19 mouse cellular contexts compared by ENCODE assay signal in the genomic region with DNA sequence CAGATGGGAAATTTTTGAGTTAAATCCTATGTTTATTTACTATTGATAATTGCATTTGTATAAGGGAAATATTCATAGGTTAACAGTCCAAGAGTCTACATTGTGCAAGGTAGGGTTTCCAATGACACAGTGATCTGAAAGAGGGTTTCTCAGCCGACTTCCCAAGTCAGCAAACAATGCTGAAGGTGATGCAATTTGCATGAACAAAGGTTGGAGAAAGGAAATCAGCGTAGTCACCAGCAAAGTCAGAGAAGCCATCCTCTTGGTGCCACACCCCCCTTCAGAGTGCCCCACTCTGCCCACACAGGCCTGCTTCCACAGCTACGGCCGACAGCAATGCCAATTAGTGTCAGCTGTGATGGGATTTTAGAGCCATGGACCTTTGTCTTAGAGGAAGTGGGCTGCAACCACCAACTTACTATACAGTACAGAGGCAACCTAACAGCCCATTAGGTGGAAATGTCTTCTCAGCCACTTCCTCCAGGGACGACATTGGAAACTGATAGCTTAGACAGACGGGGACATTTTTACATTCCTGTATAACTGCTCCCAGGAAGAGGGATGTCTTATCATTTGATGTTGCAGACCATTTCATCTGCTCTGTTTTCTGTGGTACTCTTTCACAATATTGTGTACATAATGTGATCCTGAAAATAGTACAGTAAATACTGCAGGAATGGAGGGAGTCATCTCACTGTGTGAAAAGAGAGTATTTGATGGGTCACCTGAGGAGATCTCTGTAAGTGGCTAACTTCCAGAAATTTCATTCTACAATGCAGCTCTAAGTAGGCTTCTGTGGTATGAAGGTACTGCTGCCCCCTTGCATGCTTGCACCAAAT.
DNase-seq lines count a peak whose midpoint lies in the region; ATAC-seq and TF ChIP-seq lines count a peak whose summit lies in the region.
"Had no signal": no experiment of that assay in that cellular context is flagged by ENCODE, and none has a peak within 500 bp of the region (broad histone marks: within the 10 kb centered on the region; RNA-seq: fewer than 3 reads in every experiment).

No protein-coding gene starts in this region.

- no peak overlapping the region for H3K4me2 ChIP-seq in liver, embryonic 12.5 days
- H3K4me2 ChIP-seq in liver, embryonic 15.5 days = peak overlapping the region; percentile 41
- H3K4me2 ChIP-seq in stomach, postnatal 0 days (replicated peaks; ENCODE audit: low read depth) = no peak overlapping the region
- H3K4me2 ChIP-seq in forebrain, embryonic 15.5 days (replicated peaks) = no peak overlapping the region
- H3K4me2 ChIP-seq: kidney, embryonic 15.5 days; limb, embryonic 13.5 days; midbrain, embryonic 12.5 days; neural tube, embryonic 12.5 days had no signal

- H3K79me2 ChIP-seq in liver, adult 2 months (ENCODE audit: control insufficient read depth, insufficient read depth, low read length) = no peaks in the 10 kb centered on the region

- no peaks in the 10 kb centered on the region for H3K9me3 ChIP-seq in liver, embryonic 12.5 days (replicated peaks)
- H3K9me3 ChIP-seq in liver, embryonic 15.5 days (replicated peaks) = no peaks in the 10 kb centered on the region
- no peaks in the 10 kb centered on the region for H3K9me3 ChIP-seq in stomach, postnatal 0 days (ENCODE audit: control insufficient read depth, low read length)
- H3K9me3 ChIP-seq in forebrain, embryonic 15.5 days = no peaks in the 10 kb centered on the region
- H3K9me3 ChIP-seq in hindbrain, embryonic 10.5 days = no peaks in the 10 kb centered on the region
- H3K9me3 ChIP-seq: embryonic facial prominence, embryonic 10.5 days; kidney, embryonic 15.5 days; limb, embryonic 13.5 days; midbrain, embryonic 12.5 days; neural tube, embryonic 12.5 days had no signal

- H3K9ac ChIP-seq in liver, adult 2 months (ENCODE audit: low read depth, low read length) = no peak overlapping the region
- no peak overlapping the region for H3K9ac ChIP-seq in liver, embryonic 12.5 days
- no peak overlapping the region for H3K9ac ChIP-seq in liver, embryonic 15.5 days
- H3K9ac ChIP-seq in stomach, postnatal 0 days (ENCODE audit: low read length) = no peak overlapping the region
- no peak overlapping the region for H3K9ac ChIP-seq in forebrain, embryonic 15.5 days (replicated peaks)
- H3K9ac ChIP-seq: kidney, embryonic 15.5 days; limb, embryonic 13.5 days; midbrain, embryonic 12.5 days; neural tube, embryonic 12.5 days had no signal

- no peak for TF ChIP-seq EP300 in stomach, postnatal 0 days (optimal IDR thresholded peaks at IDR 0.05)

- no peak for ATAC-seq in liver, embryonic 12.5 days
- ATAC-seq in liver, embryonic 15.5 days (ENCODE audit: insufficient read depth) = peak; percentile 57
- peak; percentile 65; the same call in 1 of the 2 replicates for ATAC-seq in stomach, postnatal 0 days (ENCODE audit: low FRiP score, low TSS enrichment)
- ATAC-seq in forebrain, embryonic 15.5 days (replicated peaks) = no peak

- no peak overlapping the region for H3K4me3 ChIP-seq in liver, adult 2 months (ENCODE audit: insufficient read depth, low read depth, low read length)
- H3K4me3 ChIP-seq in liver, embryonic 12.5 days = no peak overlapping the region
- H3K4me3 ChIP-seq in liver, embryonic 15.5 days (replicated peaks) = no peak overlapping the region
- no peak overlapping the region for H3K4me3 ChIP-seq in stomach, postnatal 0 days (ENCODE audit: low read depth, low read length)
- no peak overlapping the region for H3K4me3 ChIP-seq in forebrain, embryonic 15.5 days
- H3K4me3 ChIP-seq in hindbrain, embryonic 10.5 days = no peak overlapping the region
- H3K4me3 ChIP-seq: embryonic facial prominence, embryonic 10.5 days; heart, adult 2 months; kidney, embryonic 15.5 days; limb, embryonic 13.5 days; midbrain, embryonic 12.5 days; neural tube, embryonic 12.5 days had no signal

- H3K27ac ChIP-seq in liver, adult 2 months (replicated peaks; ENCODE audit: insufficient read depth, low read depth, low read length) = peak overlapping the region; percentile 36
- H3K27ac ChIP-seq in liver, embryonic 12.5 days = no peak overlapping the region
- no peak overlapping the region for H3K27ac ChIP-seq in liver, embryonic 15.5 days (replicated peaks)
- H3K27ac ChIP-seq in stomach, postnatal 0 days (replicated peaks) = no peak overlapping the region
- H3K27ac ChIP-seq in forebrain, embryonic 15.5 days (replicated peaks) = no peak overlapping the region
- no peak overlapping the region for H3K27ac ChIP-seq in hindbrain, embryonic 10.5 days
- H3K27ac ChIP-seq: embryonic facial prominence, embryonic 10.5 days; heart, adult 2 months; kidney, embryonic 15.5 days; limb, embryonic 13.5 days; midbrain, embryonic 12.5 days; neural tube, embryonic 12.5 days had no signal

- WGBS in liver, adult 2 months = 5% methylated on average over 6 of the region's 6 CpGs
- 21% methylated on average over 6 of the region's 6 CpGs for WGBS in liver, embryonic 12.5 days (ENCODE audit: insufficient replicate concordance)
- 11% methylated on average over 6 of the region's 6 CpGs for WGBS in liver, embryonic 15.5 days (ENCODE audit: insufficient replicate concordance)
- 55% methylated on average over 6 of the region's 6 CpGs for WGBS in stomach, postnatal 0 days
- 32% methylated on average over 6 of the region's 6 CpGs for WGBS in forebrain, embryonic 15.5 days
- WGBS in hindbrain, embryonic 10.5 days = 65% methylated on average over 6 of the region's 6 CpGs

- no peak for TF ChIP-seq POLR2A in liver, adult 2 months (IDR thresholded peaks at IDR 0.05; ENCODE audit: extremely low read depth, insufficient read depth, low read length)

- DNase-seq in liver, adult 2 months (ENCODE audit: extremely low read depth, low read depth, low spot score) = peak; percentile 92
- DNase-seq in adipocyte (ENCODE audit: low spot score) = peak; percentile 11
- DNase-seq in stomach, postnatal 0 days (ENCODE audit: low spot score) = no peak
- no peak for DNase-seq in hindbrain, embryonic 10.5 days (ENCODE audit: low spot score)
- no peak for DNase-seq in cerebellum, postnatal 4 days (ENCODE audit: low spot score in 2 of 2)
- DNase-seq: adrenal gland, postnatal 25 days; cerebellum, adult 18-20 months; cerebellum, postnatal 36 days; gastrocnemius, postnatal 10 days; heart, adult 2 months; thymus, adult 18-20 months had no signal

- no peaks in the 10 kb centered on the region for H3K36me3 ChIP-seq in liver, adult 2 months (ENCODE audit: control insufficient read depth, insufficient read depth, low read length)
- no peaks in the 10 kb centered on the region for H3K36me3 ChIP-seq in liver, embryonic 12.5 days
- H3K36me3 ChIP-seq in liver, embryonic 15.5 days (replicated peaks) = no peaks in the 10 kb centered on the region
- H3K36me3 ChIP-seq in stomach, postnatal 0 days (ENCODE audit: control insufficient read depth, insufficient read depth, low read length) = no peaks in the 10 kb centered on the region
- no peaks in the 10 kb centered on the region for H3K36me3 ChIP-seq in forebrain, embryonic 15.5 days
- H3K36me3 ChIP-seq in hindbrain, embryonic 10.5 days = no peaks in the 10 kb centered on the region
- H3K36me3 ChIP-seq: embryonic facial prominence, embryonic 10.5 days; kidney, embryonic 15.5 days; limb, embryonic 13.5 days; midbrain, embryonic 12.5 days; neural tube, embryonic 12.5 days had no signal

- TF ChIP-seq CTCF in liver, adult 2 months (IDR thresholded peaks at IDR 0.05; ENCODE audit: low read depth, low read length) = no peak
- no peak for TF ChIP-seq CTCF in stomach, postnatal 0 days (IDR thresholded peaks at IDR 0.05; ENCODE audit: low read depth)

- H3K27me3 ChIP-seq in liver, adult 2 months (ENCODE audit: control insufficient read depth, insufficient read depth, low read length) = no peaks in the 10 kb centered on the region
- H3K27me3 ChIP-seq in liver, embryonic 12.5 days (replicated peaks) = no peaks in the 10 kb centered on the region
- no peaks in the 10 kb centered on the region for H3K27me3 ChIP-seq in liver, embryonic 15.5 days
- no peaks in the 10 kb centered on the region for H3K27me3 ChIP-seq in stomach, postnatal 0 days (ENCODE audit: control insufficient read depth, insufficient read depth, low read length)
- no peaks in the 10 kb centered on the region for H3K27me3 ChIP-seq in forebrain, embryonic 15.5 days
- no peaks in the 10 kb centered on the region for H3K27me3 ChIP-seq in hindbrain, embryonic 10.5 days (ENCODE audit: insufficient read depth, poor library complexity, severe bottlenecking)
- H3K27me3 ChIP-seq: kidney, embryonic 15.5 days; limb, embryonic 13.5 days; midbrain, embryonic 12.5 days; neural tube, embryonic 12.5 days had no signal

- peaks cover 6% of the 10 kb centered on the region for H3K4me1 ChIP-seq in liver, adult 2 months (ENCODE audit: control insufficient read depth, insufficient read depth, low read length)
- 0 out of 2 replicates have a peak, but pooled peaks cover 4% of the 10 kb centered on the region for H3K4me1 ChIP-seq in liver, embryonic 12.5 days
- H3K4me1 ChIP-seq in liver, embryonic 15.5 days (replicated peaks) = no peaks in the 10 kb centered on the region; the same call in 1 of the 2 replicates
- no peaks in the 10 kb centered on the region for H3K4me1 ChIP-seq in stomach, postnatal 0 days (replicated peaks; ENCODE audit: control insufficient read depth, insufficient read depth)
- no peaks in the 10 kb centered on the region for H3K4me1 ChIP-seq in forebrain, embryonic 15.5 days
- no peaks in the 10 kb centered on the region for H3K4me1 ChIP-seq in hindbrain, embryonic 10.5 days (replicated peaks)
- H3K4me1 ChIP-seq: kidney, embryonic 15.5 days; midbrain, embryonic 12.5 days; neural tube, embryonic 12.5 days had no signal

Comparison
In these comparisons a context has a peak if more than half of its experiments do, and no peak if none do; other contexts are left out.
1. ATAC-seq: peak in liver, embryonic 15.5 days (single experiment) and stomach, postnatal 0 days (single experiment); none in liver, embryonic 12.5 days (single experiment) and forebrain, embryonic 15.5 days (single experiment).
2. DNase-seq: peak in liver, adult 2 months (single experiment) and adipocyte (single experiment); none in stomach, postnatal 0 days (single experiment), hindbrain, embryonic 10.5 days (single experiment) and cerebellum, postnatal 4 days (0 of 2).